Mouse (Mus musculus) embryonic facial prominence, embryonic 14.5 days (tissue): ENCODE data around the gene Ephb3. TPM values are rescaled to one million over a fixed set of nuclear protein-coding genes. Genes with fewer than 3 reads are reported as not detected.

Source experiments
- ATAC-seq: fragments of 200-750 bp; cut with Nextera tagmentation; 2 replicates; pipeline ENCODE4 v1.8.0; 2017; ENCODE audit warnings: low read depth, moderate number of reproducible peaks, moderate TSS enrichment
- DNase-seq: peaks from one replicate; pipeline ENCODE4 v3.0.0-alpha.2; 2015; ENCODE audit warnings: low spot score
- H3K27ac ChIP-seq: fragments of 300-500 bp; sonication (generic); replicated peaks from 2 replicates; pipeline ENCODE4 v1.5.1; 2014; ENCODE audit warnings: low read depth, mild to moderate bottlenecking, low read length, moderate library complexity
- H3K27me3 ChIP-seq: fragments of 300-500 bp; sonication (generic); replicated peaks from 2 replicates; pipeline ENCODE4 v1.6.1; 2014; ENCODE audit warnings: low read length; ENCODE audit not compliant: control insufficient read depth, insufficient read depth
- H3K36me3 ChIP-seq: fragments of 300-500 bp; sonication (generic); 2 replicates; pipeline ENCODE4 v1.6.1; 2014; ENCODE audit warnings: low read length, mixed read lengths; ENCODE audit not compliant: control insufficient read depth, insufficient read depth
- H3K4me1 ChIP-seq: fragments of 300-500 bp; sonication (generic); 2 replicates; pipeline ENCODE4 v1.6.1; 2014; ENCODE audit warnings: antibody characterized with exemption, low read length; ENCODE audit not compliant: control insufficient read depth, insufficient read depth
- H3K4me2 ChIP-seq: fragments of 300-500 bp; sonication (generic); 2 replicates; pipeline ENCODE4 v1.6.1; 2014; ENCODE audit warnings: low read depth, mild to moderate bottlenecking, low read length, moderate library complexity, mixed read lengths
- H3K4me3 ChIP-seq: fragments of 300-500 bp; sonication (generic); 2 replicates; pipeline ENCODE4 v1.5.1; 2014; ENCODE audit warnings: low read depth, mild to moderate bottlenecking, low read length
- H3K9ac ChIP-seq: fragments of 300-500 bp; sonication (generic); 2 replicates; pipeline ENCODE4 v1.6.1; 2014; ENCODE audit warnings: low read depth, mild to moderate bottlenecking, low read length, moderate library complexity, mixed read lengths
- H3K9me3 ChIP-seq: fragments of 300-500 bp; sonication (generic); 2 replicates; pipeline ENCODE4 v1.6.1; 2016; ENCODE audit warnings: low read length; ENCODE audit not compliant: control insufficient read depth
- WGBS: fragments of 180-500 bp; shearing (Covaris S2); extraction: QIAGEN DNeasy Blood & Tissue Kit; methylation state at CpG from one replicate; pipeline ENCODE4 v1.1.7; 2014; 5-methylcytosine and 5-hydroxymethylcytosine counted together
- polyA plus RNA-seq: library from polyadenylated mRNA; unstranded; fragments of >200 nt; fragmentation: Nextera tagmentation; extraction: Ambion mirVana; gene quantifications from 2 replicates; pipeline ENCODE4 v1.2.1, GENCODE M21; 2014

Gene Ephb3
- polyA plus RNA-seq, 1 experiment from 2014 or later: 28.4 TPM

DNA sequence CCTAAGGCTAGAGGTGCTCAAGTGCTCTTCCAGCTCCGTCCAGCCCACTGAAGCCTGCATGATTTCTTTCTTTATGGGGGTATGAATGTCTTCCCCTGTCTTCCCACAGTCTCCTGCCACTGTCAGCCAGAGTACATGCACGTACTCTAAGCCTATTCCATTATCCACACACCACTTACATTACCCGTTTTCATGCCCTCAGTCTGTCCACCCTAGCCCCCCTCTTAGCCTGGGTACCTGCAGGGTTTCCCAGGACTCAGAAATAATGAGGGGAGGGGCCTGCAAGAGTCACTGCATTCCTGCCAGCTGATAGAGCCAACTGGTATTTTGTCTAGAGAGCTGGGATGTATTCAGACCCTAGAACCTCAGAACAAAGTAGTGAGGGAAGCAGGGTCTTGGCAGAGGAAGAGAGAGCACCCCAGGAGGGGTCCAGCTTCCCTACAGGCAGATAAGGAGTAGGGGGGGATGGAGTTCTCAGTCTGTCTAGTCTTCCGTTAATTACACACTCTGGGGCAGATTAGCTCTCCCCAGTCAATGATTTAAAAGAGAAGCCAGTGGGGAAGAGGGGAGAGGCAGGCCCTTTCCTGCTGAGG lies 20.2 kb downstream of the Ephb3 start:
- Histone ChIP-seq H3K4me3 (no peak overlapping the region), H3K9ac (peak overlapping the region; percentile 17; the same call in 1 of the 2 replicates), H3K36me3 (peaks cover 50% of the 10 kb centered on the region), H3K4me1 (peaks cover 3% of the 10 kb centered on the region; the same call in 1 of the 2 replicates), H3K9me3 (no peaks in the 10 kb centered on the region), H3K27me3 (no peaks in the 10 kb centered on the region), H3K4me2 (no peak overlapping the region), H3K27ac (0 out of 2 replicates have a peak overlapping the region, but pooled peaks have one; percentile 8)
- 39% methylated on average over 4 of the region's 4 CpGs for WGBS
- DNase-seq: no peak
- peak; percentile 32; the same call in 1 of the 2 replicates for ATAC-seq

DNA sequence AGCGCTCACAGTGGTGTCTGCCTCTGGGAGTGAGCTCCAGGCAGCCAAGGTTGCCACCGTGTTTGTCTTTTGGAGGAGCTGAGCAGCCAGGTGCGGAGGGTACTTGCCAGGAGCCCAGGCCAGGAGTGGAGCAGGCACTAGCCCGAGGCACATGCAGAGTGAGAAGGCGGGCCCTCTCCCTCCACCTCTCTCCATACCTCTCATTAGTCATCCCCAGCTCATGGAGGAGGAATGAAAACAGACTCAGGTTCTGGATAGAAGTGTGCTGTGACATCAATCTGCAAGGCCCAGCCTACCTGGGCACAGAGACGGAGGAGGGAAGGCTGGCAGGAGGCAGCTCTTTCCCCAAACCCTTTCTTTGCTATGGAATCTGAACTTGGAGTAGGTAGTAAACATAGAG lies 22.1 kb downstream of the Ephb3 start:
- H3K4me1 ChIP-seq: peaks cover 3% of the 10 kb centered on the region; the same call in 1 of the 2 replicates
- ATAC-seq: peak; percentile 30; the same call in 1 of the 2 replicates
- DNase-seq: no peak
- no peak overlapping the region for H3K4me2 ChIP-seq
- peaks cover 32% of the 10 kb centered on the region for H3K36me3 ChIP-seq
- H3K9me3 ChIP-seq: no peaks in the 10 kb centered on the region
- H3K4me3 ChIP-seq: no peak overlapping the region
- no peak overlapping the region for H3K9ac ChIP-seq
- H3K27ac ChIP-seq: peak overlapping the region; percentile 33; the same call in 1 of the 2 replicates
- no peaks in the 10 kb centered on the region for H3K27me3 ChIP-seq
- 56% methylated on average over 6 of the region's 6 CpGs for WGBS

DNA sequence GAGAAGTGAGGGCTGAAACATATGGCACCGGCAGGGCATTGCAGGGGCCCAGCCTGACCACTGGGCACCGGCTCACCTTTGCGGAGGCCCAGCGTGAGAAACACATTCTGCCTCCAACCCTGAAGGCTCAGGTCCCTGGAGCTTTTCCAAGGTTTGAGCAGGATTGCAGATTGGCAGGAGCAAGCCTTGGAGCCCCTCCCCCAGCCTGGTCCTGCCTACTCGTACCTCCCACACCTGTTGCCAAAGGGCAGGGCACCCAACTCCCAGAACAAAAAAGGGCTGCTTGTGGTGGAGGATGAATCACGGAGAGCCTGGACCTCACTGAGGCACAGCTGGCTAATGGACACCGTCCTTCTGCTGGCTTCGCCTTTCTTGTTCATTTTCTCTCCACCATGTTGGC lies 30.6 kb downstream of the Ephb3 start:
- Histone ChIP-seq H3K27me3 (no peaks in the 10 kb centered on the region), H3K27ac (no peak overlapping the region), H3K4me2 (no peak overlapping the region), H3K36me3 (no peaks in the 10 kb centered on the region), H3K9ac (no peak overlapping the region), H3K9me3 (no peaks in the 10 kb centered on the region), H3K4me1 (peaks cover 25% of the 10 kb centered on the region), H3K4me3 (no peak overlapping the region)
- DNase-seq (peak; percentile 70), ATAC-seq (no peak)
- 66% methylated on average over 8 of the region's 8 CpGs for WGBS

DNA sequence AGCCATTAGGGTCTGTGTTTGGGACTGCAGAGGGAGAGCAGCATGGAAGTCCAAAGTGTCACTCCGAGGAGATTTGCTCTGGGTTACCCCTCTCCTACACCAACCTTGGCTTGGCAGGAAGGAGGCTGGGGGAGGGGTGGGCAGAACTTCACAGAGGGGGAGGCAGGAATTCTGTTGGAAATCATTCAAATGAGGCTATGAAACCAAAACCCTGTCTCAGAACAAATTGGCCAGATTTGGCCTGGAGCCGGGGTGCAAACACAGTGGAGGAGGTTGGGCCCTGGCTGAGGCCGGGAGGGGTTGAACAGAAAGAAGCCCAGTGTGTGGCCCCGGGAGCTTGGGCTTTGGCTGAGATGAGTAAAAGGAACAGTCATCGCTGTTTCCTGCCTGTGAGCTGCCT lies 34.2 kb downstream of the Ephb3 start:
- peak; percentile 69 for ATAC-seq
- H3K27ac ChIP-seq: peak overlapping the region; percentile 71
- no peak overlapping the region for H3K4me3 ChIP-seq
- H3K27me3 ChIP-seq: no peaks in the 10 kb centered on the region
- H3K9ac ChIP-seq: peak overlapping the region; percentile 26; the same call in 1 of the 2 replicates
- peaks cover 44% of the 10 kb centered on the region for H3K4me1 ChIP-seq
- DNase-seq: peak; percentile 86
- no peaks in the 10 kb centered on the region for H3K9me3 ChIP-seq
- 16% methylated on average over 5 of the region's 5 CpGs for WGBS
- H3K4me2 ChIP-seq: peak overlapping the region; percentile 23
- no peaks in the 10 kb centered on the region for H3K36me3 ChIP-seq

DNA sequence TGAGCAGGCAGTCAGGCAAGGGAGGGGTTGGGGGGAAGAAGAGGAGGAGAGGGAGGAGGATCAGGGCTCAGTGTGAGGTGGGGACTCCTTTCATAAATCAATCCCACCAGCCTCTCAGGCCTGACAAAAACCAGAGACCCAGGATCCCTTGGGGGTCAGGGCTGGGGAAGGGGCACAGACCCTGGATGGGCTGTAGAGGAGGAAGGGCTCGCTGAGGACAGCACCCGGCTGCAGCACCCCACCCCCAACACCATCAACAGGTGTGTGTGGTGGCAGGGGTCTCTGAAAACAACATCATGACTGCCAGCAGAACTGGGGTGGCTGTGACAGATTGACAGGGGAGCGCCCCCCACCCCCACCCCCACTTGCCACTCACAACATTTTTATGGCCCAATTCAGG lies 36.0 kb downstream of the Ephb3 start:
- DNase-seq (no peak), ATAC-seq (no peak; the same call in 1 of the 2 replicates)
- H3K9me3 ChIP-seq: no peaks in the 10 kb centered on the region
- no peak overlapping the region; the same call in 1 of the 2 replicates for H3K27ac ChIP-seq
- no peaks in the 10 kb centered on the region for H3K27me3 ChIP-seq
- no peaks in the 10 kb centered on the region for H3K36me3 ChIP-seq
- no peak overlapping the region for H3K9ac ChIP-seq
- WGBS: 56% methylated on average over 3 of the region's 3 CpGs
- no peak overlapping the region for H3K4me3 ChIP-seq
- H3K4me2 ChIP-seq: no peak overlapping the region
- H3K4me1 ChIP-seq: peaks cover 61% of the 10 kb centered on the region

DNA sequence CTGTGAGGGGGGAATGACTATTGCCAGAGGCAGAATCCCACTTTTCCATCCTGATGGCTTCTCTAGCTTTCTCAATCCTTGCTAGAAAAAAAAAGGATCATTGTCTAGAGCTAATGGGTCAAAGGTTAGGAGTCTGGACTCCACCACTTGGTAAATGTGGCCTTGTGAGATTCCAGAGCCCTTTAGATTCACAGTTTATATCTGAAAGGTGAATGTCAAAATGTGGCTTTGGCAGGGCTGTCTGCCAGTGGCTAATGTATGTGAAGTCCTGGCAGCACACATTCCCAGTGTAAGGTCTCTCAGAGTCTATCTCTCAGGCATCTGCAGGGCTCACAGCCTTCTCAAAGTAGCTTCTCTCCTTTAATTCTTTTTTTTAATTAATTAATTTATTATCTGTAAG lies 36.5 kb downstream of the Ephb3 start:
- ATAC-seq (no peak), DNase-seq (no peak)
- H3K9ac ChIP-seq: no peak overlapping the region
- no peaks in the 10 kb centered on the region for H3K36me3 ChIP-seq
- H3K4me3 ChIP-seq: no peak overlapping the region
- H3K9me3 ChIP-seq: no peaks in the 10 kb centered on the region
- H3K4me2 ChIP-seq: no peak overlapping the region
- H3K4me1 ChIP-seq: peaks cover 63% of the 10 kb centered on the region
- no peak overlapping the region; the same call in 1 of the 2 replicates for H3K27ac ChIP-seq
- no peaks in the 10 kb centered on the region for H3K27me3 ChIP-seq

DNA sequence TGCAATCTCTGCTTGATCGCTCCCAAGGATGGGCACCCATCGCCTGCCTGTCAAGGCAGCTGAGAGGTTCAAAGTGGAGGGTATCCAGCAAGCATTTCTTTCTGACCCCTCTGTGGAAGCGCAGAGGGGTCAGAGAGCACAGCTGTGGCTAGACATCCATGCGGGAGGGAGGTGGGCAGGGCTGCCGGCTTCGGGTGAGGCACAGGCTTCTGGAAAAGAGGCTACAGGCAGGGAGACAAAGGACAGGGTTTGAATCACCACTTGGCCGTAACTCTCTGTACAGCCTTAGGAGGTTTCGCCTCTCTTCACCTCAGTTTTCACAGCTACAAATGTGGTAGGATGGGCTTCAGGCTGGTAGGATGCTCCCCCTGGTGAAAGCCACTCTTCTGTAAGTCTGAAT lies 38.4 kb downstream of the Ephb3 start:
- ATAC-seq (no peak), DNase-seq (no peak)
- no peak overlapping the region for H3K4me2 ChIP-seq
- WGBS: 37% methylated on average over 8 of the region's 8 CpGs
- H3K9ac ChIP-seq: no peak overlapping the region
- no peaks in the 10 kb centered on the region for H3K9me3 ChIP-seq
- no peaks in the 10 kb centered on the region for H3K36me3 ChIP-seq
- H3K27ac ChIP-seq: no peak overlapping the region
- no peak overlapping the region for H3K4me3 ChIP-seq
- no peaks in the 10 kb centered on the region for H3K27me3 ChIP-seq
- peaks cover 80% of the 10 kb centered on the region for H3K4me1 ChIP-seq

DNA sequence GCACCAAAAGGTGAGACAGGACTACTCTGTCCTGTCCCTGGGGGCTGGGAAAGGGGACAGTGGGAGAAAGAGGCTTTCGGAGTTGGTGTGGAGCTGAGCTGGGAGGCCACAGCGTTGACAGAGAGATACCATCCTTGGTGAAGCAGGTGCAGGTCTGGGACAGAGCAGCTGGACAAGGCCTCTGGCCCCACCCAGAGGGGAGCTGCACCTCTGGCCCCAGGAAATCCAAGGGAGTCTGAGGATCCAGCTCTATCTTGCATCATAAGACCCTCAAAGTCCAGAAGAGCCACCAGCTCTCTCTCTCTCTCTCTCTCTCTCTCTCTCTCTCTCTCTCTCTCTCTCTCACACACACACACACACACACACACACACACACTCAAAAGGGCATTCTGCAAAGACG lies 40.2 kb downstream of the Ephb3 start:
- ATAC-seq: no peak
- Histone ChIP-seq H3K9me3 (no peaks in the 10 kb centered on the region), H3K4me2 (no peak overlapping the region), H3K27me3 (no peaks in the 10 kb centered on the region), H3K4me3 (no peak overlapping the region), H3K27ac (no peak overlapping the region), H3K4me1 (peaks cover 73% of the 10 kb centered on the region), H3K9ac (no peak overlapping the region), H3K36me3 (no peaks in the 10 kb centered on the region)
- no peak for DNase-seq
- WGBS: 56% methylated on average over 3 of the region's 3 CpGs

DNA sequence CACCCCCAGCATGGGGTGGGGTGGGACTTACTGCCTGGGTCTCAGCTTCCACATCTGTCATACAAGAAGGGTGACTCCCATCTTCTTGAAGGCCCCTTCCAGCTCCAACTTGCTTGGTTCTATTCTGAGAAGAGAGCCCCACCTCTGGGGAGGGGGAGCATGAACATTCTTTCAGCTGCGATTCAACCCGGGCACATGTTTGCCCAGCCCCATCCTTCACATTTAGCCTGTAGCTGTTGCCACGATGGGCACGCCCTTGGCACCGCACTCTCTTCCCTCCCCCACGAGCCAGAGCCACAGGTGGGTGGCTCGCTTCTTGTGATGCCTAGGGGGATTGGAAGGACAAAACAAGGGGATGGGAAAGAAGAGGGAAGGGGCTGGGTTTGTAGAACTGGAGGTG lies 40.8 kb downstream of the Ephb3 start:
- WGBS: 15% methylated on average over 7 of the region's 7 CpGs
- Histone ChIP-seq H3K9me3 (no peaks in the 10 kb centered on the region), H3K4me3 (no peak overlapping the region), H3K27me3 (no peaks in the 10 kb centered on the region), H3K4me1 (peaks cover 68% of the 10 kb centered on the region), H3K9ac (peak overlapping the region; percentile 28; the same call in 1 of the 2 replicates), H3K36me3 (no peaks in the 10 kb centered on the region), H3K27ac (peak overlapping the region; percentile 89), H3K4me2 (peak overlapping the region; percentile 92)
- ATAC-seq (no peak), DNase-seq (peak; percentile 78)
